Comparison of ENCODE assay signal across 8 mouse cellular contexts in genomic region chr2:6463772-6464661, GRCm38 (mm10).
A peak's percentile ranks its signal among the peaks of the same experiment; 100 is the strongest.
DNase-seq lines count a peak whose midpoint lies in the region; ATAC-seq lines count a peak whose summit lies in the region.

No protein-coding gene starts in this region.

- peak; percentile 49; the same call in 1 of the 2 replicates for ATAC-seq in neural tube, embryonic 11.5 days (ENCODE audit: insufficient read depth, low FRiP score, low TSS enrichment)
- peak; percentile 65 for ATAC-seq in heart, embryonic 15.5 days (replicated peaks; ENCODE audit: insufficient number of reproducible peaks, insufficient read depth, low FRiP score, low read depth)
- ATAC-seq in activated CD4-positive, CD25-positive, alpha-beta regulatory T cell, adult 4 months: no peak

- no peak overlapping the region for H3K27ac ChIP-seq in neural tube, embryonic 11.5 days (ENCODE audit: low read depth, low read length)
- peak overlapping the region; percentile 84 for H3K27ac ChIP-seq in heart, embryonic 15.5 days

- DNase-seq in neural tube, embryonic 11.5 days (ENCODE audit: low spot score): no peak
- no peak for DNase-seq in neural tube, embryonic 10.5 days (ENCODE audit: extremely low spot score, low spot score)
- DNase-seq in kidney, postnatal 25 days: peak; percentile 70 to 81
- DNase-seq in retina, embryonic 14.5 days (ENCODE audit: low spot score): peak; percentile 76
- DNase-seq in left cerebral cortex, adult 11 months (ENCODE audit: low spot score): no peak
- DNase-seq in urinary bladder, adult 2 months (ENCODE audit: low spot score): no peak

- no peaks in the 10 kb centered on the region for H3K9me3 ChIP-seq in neural tube, embryonic 11.5 days (ENCODE audit: control insufficient read depth, low read length)
- H3K9me3 ChIP-seq in heart, embryonic 15.5 days (replicated peaks): no peaks in the 10 kb centered on the region

- no peak overlapping the region for H3K4me2 ChIP-seq in neural tube, embryonic 11.5 days (ENCODE audit: low read depth)
- H3K4me2 ChIP-seq in heart, embryonic 15.5 days: peak overlapping the region; percentile 46

- 72% methylated on average over 10 of the region's 10 CpGs for WGBS in neural tube, embryonic 11.5 days
- 16% methylated on average over 10 of the region's 10 CpGs for WGBS in heart, embryonic 15.5 days

- H3K4me3 ChIP-seq in neural tube, embryonic 11.5 days (ENCODE audit: low read depth, low read length): no peak overlapping the region
- peak overlapping the region; percentile 17; the same call in 1 of the 2 replicates for H3K4me3 ChIP-seq in heart, embryonic 15.5 days

- no peak overlapping the region for H3K9ac ChIP-seq in neural tube, embryonic 11.5 days (ENCODE audit: low read length)
- H3K9ac ChIP-seq in heart, embryonic 15.5 days: no peak overlapping the region

- H3K4me1 ChIP-seq in neural tube, embryonic 11.5 days (ENCODE audit: control insufficient read depth, insufficient read depth, low read length): no peaks in the 10 kb centered on the region
- H3K4me1 ChIP-seq in heart, embryonic 15.5 days (replicated peaks): peaks cover 15% of the 10 kb centered on the region

- no peaks in the 10 kb centered on the region for H3K36me3 ChIP-seq in neural tube, embryonic 11.5 days (ENCODE audit: control insufficient read depth, insufficient read depth, low read length)
- H3K36me3 ChIP-seq in heart, embryonic 15.5 days: no peaks in the 10 kb centered on the region

- H3K27me3 ChIP-seq in neural tube, embryonic 11.5 days (ENCODE audit: control insufficient read depth, insufficient read depth, low read length): no peaks in the 10 kb centered on the region
- no peaks in the 10 kb centered on the region for H3K27me3 ChIP-seq in heart, embryonic 15.5 days

Comparison
In these comparisons a context has a peak if more than half of its experiments do, and no peak if none do; other contexts are left out.
1. DNase-seq: peak in kidney, postnatal 25 days (2 of 2) and retina, embryonic 14.5 days (single experiment); none in neural tube, embryonic 11.5 days (single experiment), neural tube, embryonic 10.5 days (single experiment), left cerebral cortex, adult 11 months (single experiment) and urinary bladder, adult 2 months (single experiment).